Mouse (Mus musculus) ES-E14 (cell line): Measurements from ENCODE around the gene Ptgs1.

Experiments used
- HCFC1 ChIP-seq: IDR thresholded peaks from 2 replicates; pipeline ENCODE4 v1.6.1; 2012; ENCODE audit warnings: low read length, inconsistent platforms, borderline replicate concordance; ENCODE audit not compliant: insufficient read depth
- ZC3H11A ChIP-seq: IDR thresholded peaks from 2 replicates; pipeline ENCODE4 v1.6.1; 2012; ENCODE audit warnings: low read depth, mild to moderate bottlenecking, inconsistent platforms, low read length, borderline replicate concordance
- ZNF384 ChIP-seq: IDR thresholded peaks from 2 replicates; pipeline ENCODE4 v1.6.1; 2012; ENCODE audit warnings: low read depth, low read length, inconsistent platforms

DNA sequence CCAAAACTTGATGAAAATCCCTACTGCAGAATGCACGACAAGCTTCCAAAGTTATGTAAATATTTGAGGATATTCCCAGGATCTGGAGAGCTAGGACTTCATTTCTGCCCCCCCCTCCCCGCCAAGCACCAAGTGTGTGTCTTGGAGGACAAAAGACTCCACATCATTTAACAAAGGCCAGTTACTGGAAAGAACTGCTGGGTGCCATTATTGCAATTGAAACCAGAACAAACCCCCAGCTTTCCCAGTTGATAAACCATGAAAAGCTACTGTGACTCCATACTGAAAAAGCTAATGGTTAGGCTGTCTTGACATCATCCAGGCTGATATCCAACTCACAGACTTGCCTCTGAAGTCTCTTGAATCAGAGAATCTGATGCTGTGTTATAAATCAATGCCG is 39.2 kb downstream of the Ptgs1 start:
- TF ChIP-seq ZC3H11A: no peak
- no peak for TF ChIP-seq ZNF384
- no peak for TF ChIP-seq HCFC1
